Mouse (Mus musculus): Measurements from ENCODE around the gene Tbc1d22a. TPM values are rescaled to one million over a fixed set of nuclear protein-coding genes. Genes with fewer than 3 reads are reported as not detected.

Gene Tbc1d22a
- total RNA-seq, 2 experiments from 2014 or later = 23.2 to 24.5 TPM

DNA sequence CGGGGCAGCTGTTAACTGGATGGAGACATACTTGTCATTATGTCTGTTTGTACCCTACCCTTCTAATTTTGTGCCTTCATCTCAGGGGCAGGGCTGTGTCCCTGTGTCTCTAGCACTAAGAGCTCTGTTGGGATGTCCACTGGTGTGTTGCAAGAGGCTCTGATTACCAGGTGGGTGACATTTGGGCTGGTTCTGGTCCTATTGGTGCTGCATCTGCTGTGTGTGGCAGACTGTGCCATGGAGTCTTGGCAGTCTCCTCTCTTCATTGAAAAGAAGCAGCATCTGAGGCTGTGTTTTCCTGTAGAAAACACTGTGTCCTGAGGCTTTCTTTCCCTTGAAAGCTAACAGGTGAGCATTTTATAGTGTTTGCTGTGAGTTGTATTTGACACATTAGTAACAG is 83.0 kb downstream of the Tbc1d22a start:
- intact Hi-C loops (cut with DNase I) = no loop called here
- DNase-seq (ENCODE audit: low spot score in 2 of 2) = no peak

GRCm38 (mm10) chr15:86303876-86304275 is 89.6 kb downstream of the Tbc1d22a start:
- DNase-seq (ENCODE audit: low spot score in 2 of 2) = peak in 1 of 2 experiments; percentile 53
- intact Hi-C loops (cut with DNase I) = no loop called here

DNA sequence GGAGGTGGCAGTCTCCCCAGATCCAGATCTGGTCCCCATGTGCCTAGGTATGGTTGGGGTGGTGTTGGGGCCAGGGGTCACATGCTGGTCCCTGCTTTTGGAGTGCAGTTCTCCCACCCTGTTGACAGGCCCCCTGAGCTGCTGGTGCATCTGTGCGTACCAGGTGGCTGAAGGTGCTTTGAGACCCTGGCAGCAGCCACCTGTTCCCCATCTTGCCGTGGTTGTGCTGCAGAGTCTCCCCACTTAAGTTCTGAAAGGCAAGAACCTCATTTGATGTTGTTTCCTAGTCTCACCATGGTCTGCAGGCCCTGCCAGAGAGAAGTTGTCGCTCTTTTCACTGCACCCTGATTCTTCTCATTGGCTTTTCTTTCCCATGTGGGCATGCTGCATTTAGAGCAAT is 90.6 kb downstream of the Tbc1d22a start:
- DNase-seq (ENCODE audit: low spot score in 2 of 2) = no peak
- intact Hi-C loops (cut with DNase I) = no loop called here

- DNase-seq (ENCODE audit: low spot score in 2 of 2) = no peak
- intact Hi-C loops (cut with DNase I) = no loop called here
Observed at GRCm38 (mm10) chr15:86305290-86305689, 91.0 kb downstream of the Tbc1d22a start.

DNA sequence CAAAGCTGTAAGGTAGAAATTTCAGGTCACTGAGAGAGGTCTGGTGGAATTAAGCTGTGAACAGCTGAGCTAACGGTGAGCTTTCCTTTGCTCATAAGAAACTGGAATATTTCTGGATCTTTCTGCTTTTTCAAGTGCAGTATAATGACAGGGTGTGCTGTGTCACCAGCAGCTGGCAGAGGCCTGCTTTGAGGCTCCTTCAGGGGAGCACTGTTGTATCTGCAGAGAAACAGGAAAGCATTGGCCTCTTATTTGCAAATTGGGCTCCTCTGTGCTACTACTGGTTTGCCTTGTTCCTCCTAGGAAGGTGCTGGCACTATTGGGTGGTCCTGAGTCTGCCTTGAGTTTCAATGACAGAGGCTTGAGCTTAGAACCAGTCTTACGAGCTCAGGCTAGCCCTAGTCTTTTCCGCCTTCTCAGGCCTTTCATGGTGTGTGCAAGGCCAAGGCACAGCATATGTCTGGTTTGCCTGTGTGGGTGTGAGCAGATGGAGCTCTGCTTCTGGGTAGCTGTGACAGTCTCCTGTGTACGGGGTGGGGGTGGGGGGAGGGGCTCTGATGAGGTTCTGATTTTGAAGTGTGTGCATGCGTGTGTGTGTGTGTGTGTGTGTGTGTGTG is 95.1 kb downstream of the Tbc1d22a start:
- intact Hi-C loops (cut with DNase I) = no loop called here
- DNase-seq (ENCODE audit: low spot score in 2 of 2) = peak; percentile 48 to 53

DNA sequence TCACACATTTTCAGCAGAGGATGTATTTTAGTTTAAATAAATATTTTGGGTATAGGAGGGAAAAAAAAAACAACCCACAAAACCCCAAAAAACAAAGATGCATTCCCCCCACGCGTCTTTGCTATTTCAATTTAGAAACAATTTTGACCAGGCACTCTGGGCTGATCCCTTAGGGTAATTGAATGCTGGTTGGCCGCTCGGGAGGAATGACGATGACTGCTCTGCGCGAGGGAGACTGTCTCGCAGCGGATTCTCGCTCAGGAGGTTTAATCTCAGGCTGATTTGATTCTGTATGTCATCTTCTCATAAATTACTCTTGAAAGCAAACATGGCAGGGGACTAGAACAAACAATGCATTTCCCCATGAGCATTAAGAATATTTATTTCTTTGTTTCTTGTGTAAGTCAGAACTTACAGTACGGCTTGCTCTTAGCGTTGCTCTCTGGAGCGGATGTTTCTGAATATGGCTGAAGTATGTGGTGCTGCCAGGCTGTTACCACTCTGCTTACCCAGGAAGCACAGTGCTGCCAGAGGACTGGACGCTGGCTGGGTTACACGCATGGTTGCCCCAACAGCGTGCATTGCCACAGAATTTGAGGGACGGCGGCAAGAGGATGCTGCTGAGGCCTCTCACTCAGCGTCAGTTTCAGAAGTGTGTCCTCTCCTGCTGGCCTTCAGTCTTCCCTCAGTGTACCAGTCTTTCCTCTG is 106.7 kb downstream of the Tbc1d22a start:
- DNase-seq (ENCODE audit: low spot score in 2 of 2) = no peak
- intact Hi-C loops (cut with DNase I) = no loop called here

DNA sequence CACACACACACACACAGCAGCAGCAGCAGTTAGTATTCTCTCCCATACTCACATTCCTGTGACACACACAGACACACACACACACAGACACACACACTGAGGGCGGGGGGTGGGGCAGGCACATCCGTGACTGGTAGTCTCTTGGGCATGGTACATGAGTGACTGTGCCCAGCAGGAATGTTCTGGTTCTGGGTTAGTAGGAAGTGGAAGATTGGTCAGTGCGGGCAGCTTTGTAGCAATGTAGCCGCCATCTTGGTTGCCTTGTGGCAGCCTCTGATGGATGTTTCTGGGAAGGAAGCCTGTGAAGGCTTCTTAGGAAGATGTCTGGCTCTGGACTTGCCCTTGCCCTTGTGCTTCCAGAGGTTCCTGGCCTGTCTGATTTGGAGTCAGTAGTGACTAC is 112.1 kb downstream of the Tbc1d22a start:
- intact Hi-C loops (cut with DNase I) = no loop called here
- DNase-seq (ENCODE audit: low spot score in 2 of 2) = no peak

DNA sequence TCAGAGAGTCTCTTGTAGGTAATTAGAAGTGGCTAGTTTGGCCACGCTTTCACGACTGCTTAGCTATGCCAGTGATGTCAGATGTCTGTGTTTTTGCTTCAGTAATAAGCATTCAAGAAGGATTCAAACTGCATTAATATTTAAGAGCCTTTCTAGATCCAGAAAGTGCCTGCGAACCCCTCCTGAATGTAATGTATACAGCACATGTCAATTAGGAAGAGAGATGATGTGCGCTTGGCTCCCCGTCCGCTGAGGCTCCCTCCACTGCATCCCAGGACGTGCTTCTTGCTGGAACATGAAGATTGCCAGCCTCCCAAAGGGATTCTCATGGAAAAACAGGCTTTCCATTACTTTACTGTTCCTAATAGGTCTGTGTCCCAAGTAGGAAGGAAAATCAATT is 115.7 kb downstream of the Tbc1d22a start:
- intact Hi-C loops (cut with DNase I) = no loop called here
- DNase-seq (ENCODE audit: low spot score in 2 of 2) = no peak

DNA sequence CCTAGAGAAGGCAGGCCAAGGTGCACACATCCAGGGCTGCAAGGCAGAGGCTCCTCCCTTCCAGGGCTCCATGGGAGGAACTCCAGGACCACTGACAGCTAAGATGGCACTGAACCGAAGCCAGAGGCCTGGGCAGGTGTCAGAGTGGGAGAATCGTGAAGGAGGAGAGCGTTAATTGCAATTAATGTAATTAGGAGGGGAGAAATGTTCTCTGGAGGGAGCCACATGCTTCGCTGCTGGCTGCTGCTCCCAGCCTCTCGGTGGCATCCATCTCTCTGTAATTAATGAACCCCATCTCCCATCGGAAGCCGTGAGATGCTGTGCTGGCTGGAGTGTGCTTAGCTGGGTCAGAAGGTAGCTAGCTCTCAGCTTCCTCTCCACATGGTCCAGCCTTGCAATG is 116.2 kb downstream of the Tbc1d22a start:
- intact Hi-C loops (cut with DNase I) = no loop called here

DNA sequence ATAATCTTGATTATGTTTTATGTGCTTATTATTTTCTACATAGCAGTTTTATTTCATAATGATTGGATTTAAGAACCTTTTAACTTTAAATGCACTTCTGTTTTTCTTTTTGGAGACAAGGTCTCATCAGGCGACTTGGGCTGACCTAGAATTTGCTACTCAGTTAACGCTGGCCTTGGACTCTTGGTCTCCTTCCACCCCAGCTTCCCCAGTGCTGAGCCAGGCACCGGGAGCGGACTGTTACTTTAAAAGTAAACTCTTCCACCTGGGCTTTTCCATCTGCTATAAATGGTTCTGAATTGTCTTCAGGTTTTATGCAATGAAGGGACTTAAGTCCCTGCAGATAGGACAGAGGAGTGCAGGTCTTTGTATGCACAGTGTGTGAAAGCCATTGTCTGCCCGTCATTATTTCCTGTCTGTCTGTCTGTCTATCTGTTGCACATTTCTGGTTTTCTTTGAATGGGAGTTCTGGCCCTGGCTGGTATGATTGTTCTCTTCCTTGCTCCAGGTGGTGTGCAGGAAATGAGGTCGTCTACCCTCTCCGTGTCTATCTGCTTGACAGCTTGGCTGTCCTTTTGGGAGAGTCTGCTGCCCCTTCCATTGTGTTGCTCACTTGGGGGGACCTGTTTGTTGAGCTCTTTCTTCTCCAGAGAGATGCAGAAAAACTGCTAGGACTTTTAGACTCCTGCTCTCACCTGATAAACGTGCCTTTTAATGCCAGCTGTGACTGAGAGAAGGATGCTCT is 117.4 kb downstream of the Tbc1d22a start:
- intact Hi-C loops (cut with DNase I) = no loop called here
- no peak for DNase-seq (ENCODE audit: low spot score in 2 of 2)

More for the DNA sequence above, 116.2 kb downstream of the Tbc1d22a start:
- DNase-seq (ENCODE audit: low spot score in 2 of 2) = no peak

- intact Hi-C loops (cut with DNase I) = no loop called here
- DNase-seq (ENCODE audit: low spot score in 2 of 2) = no peak
Observed at GRCm38 (mm10) chr15:86333176-86333575, 118.9 kb downstream of the Tbc1d22a start.

GRCm38 (mm10) chr15:86333606-86334005 is 119.3 kb downstream of the Tbc1d22a start:
- intact Hi-C loops (cut with DNase I) = no loop called here
- no peak for DNase-seq (ENCODE audit: low spot score in 2 of 2)

GRCm38 (mm10) chr15:86334276-86334675 is 120.0 kb downstream of the Tbc1d22a start:
- no peak for DNase-seq (ENCODE audit: low spot score in 2 of 2)
- intact Hi-C loops (cut with DNase I) = no loop called here

GRCm38 (mm10) chr15:86334745-86335144 is 120.5 kb downstream of the Tbc1d22a start:
- no peak for DNase-seq (ENCODE audit: low spot score in 2 of 2)
- intact Hi-C loops (cut with DNase I) = no loop called here

- DNase-seq (ENCODE audit: low spot score in 2 of 2) = no peak
Observed at GRCm38 (mm10) chr15:86335781-86336180, 121.5 kb downstream of the Tbc1d22a start.

DNA sequence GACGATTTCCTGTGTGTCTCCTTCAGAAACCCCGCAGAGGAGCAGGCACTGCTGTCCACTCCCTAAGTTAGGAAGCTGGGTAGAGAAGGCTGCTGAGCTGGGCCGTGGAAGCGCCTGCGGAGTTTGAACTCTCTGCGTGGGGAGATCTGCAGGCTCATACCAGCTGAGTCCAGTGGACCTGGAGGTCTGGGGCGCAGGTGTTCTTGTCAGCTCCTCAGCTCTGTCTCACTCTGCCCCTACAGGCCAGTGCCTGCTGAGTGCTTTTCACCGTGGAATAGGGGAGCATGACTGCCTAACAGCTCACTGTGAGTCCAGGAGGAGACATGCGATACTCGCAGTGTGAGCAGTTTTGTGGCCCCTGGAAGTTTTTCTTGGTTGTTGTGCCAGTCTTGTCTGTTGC is 123.5 kb downstream of the Tbc1d22a start:
- intact Hi-C loops (cut with DNase I) = no loop called here
- no peak for DNase-seq (ENCODE audit: low spot score in 2 of 2)

More at GRCm38 (mm10) chr15:86335781-86336180, 121.5 kb downstream of the Tbc1d22a start:
- intact Hi-C loops (cut with DNase I) = no loop called here

GRCm38 (mm10) chr15:86339736-86340135 is 125.5 kb downstream of the Tbc1d22a start:
- DNase-seq (ENCODE audit: low spot score in 2 of 2) = no peak
- intact Hi-C loops (cut with DNase I) = no loop called here

DNA sequence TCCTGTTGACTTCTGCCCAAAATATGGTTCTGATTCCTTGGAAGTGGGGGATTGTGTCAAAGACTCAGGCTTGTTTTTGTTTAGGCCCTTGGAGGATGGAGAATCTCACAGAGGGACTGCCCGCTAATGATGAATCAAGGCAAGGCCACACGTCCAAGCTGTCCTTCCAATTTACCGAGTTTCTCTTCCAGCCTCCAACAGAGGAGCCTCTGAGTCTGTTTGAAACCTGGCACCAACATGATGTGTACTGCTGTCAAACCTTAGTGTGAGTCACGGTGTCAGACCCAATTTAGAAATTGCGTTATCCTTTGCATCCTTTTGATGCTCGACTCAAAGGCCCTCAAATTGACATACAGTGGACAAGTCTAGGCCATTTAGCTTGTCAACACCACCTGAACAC is 126.5 kb downstream of the Tbc1d22a start:
- intact Hi-C loops (cut with DNase I) = no loop called here
- DNase-seq (ENCODE audit: low spot score in 2 of 2) = no peak

GRCm38 (mm10) chr15:86342637-86343375 is 128.5 kb downstream of the Tbc1d22a start:
- intact Hi-C loops (cut with DNase I) = no loop called here

GRCm38 (mm10) chr15:86344906-86345331 is 130.7 kb downstream of the Tbc1d22a start:
- DNase-seq (ENCODE audit: low spot score in 2 of 2) = peak; percentile 37 to 61
- intact Hi-C loops (cut with DNase I) = no loop called here

More at GRCm38 (mm10) chr15:86342637-86343375, 128.5 kb downstream of the Tbc1d22a start:
- no peak for DNase-seq (ENCODE audit: low spot score in 2 of 2)
